Comparison of ENCODE assay signal across 8 mouse cellular contexts in genomic region chr8:83699566-83699965, GRCm38 (mm10). TPM values are rescaled to one million over a fixed set of nuclear protein-coding genes. Genes with fewer than 3 reads are reported as not detected.
DNase-seq lines count a peak whose midpoint lies in the region; ATAC-seq and TF ChIP-seq lines count a peak whose summit lies in the region.

No protein-coding gene starts in this region.

- 40% methylated on average over 9 of the region's 9 CpGs for WGBS in heart, embryonic 11.5 days (ENCODE audit: insufficient replicate concordance)
- 51% methylated on average over 9 of the region's 9 CpGs for WGBS in forebrain, postnatal 0 days

- in situ Hi-C loops in CH12.LX (cut with MboI; ENCODE audit: low pct_ligation_motif_present, low pct_unique_long_range_greater_than_20kb, low sequenced_read_pairs): no loop called here

- DNase-seq in heart, postnatal 36 days: no peak
- peak; percentile 68 for DNase-seq in CH12.LX (ENCODE audit: extremely low read depth)
- DNase-seq in forebrain, postnatal 0 days: no peak
- peak; percentile 27 for DNase-seq in lung, postnatal 25 days (ENCODE audit: low spot score)
- DNase-seq in urinary bladder, postnatal 14 days (ENCODE audit: low spot score): no peak
- no peak for DNase-seq in adrenal gland, adult 2 months
- DNase-seq in cerebellum, postnatal 10 days: no peak

- no peak for ATAC-seq in heart, embryonic 11.5 days (replicated peaks; ENCODE audit: insufficient number of reproducible peaks, low FRiP score, low TSS enrichment)
- no peak for ATAC-seq in forebrain, postnatal 0 days

- peaks cover 22% of the 10 kb centered on the region for H3K79me2 ChIP-seq in CH12.LX (replicated peaks; ENCODE audit: control insufficient read depth, extremely low read depth, insufficient read depth, poor library complexity, severe bottlenecking)

- no peak for TF ChIP-seq RAD21 in CH12.LX (IDR thresholded peaks at IDR 0.05; ENCODE audit: low read depth, low read length)

- dilution Hi-C loops in CH12.LX (cut with MboI; ENCODE audit: extremely low pct_ligation_motif_present, extremely low pct_unique_long_range_greater_than_20kb, low sequenced_read_pairs): no loop called here

- peak overlapping the region; percentile 95 for H3K9ac ChIP-seq in heart, embryonic 11.5 days (ENCODE audit: low read depth, low read length)
- H3K9ac ChIP-seq in CH12.LX (ENCODE audit: insufficient read depth, low read depth): peak overlapping the region; percentile 85
- H3K9ac ChIP-seq in forebrain, postnatal 0 days: peak overlapping the region; percentile 91

- peak overlapping the region; percentile 76 for H3K27ac ChIP-seq in heart, embryonic 11.5 days (ENCODE audit: low read depth, low read length)
- peak overlapping the region; percentile 69 for H3K27ac ChIP-seq in CH12.LX (ENCODE audit: insufficient read depth, low read depth)
- peak overlapping the region; percentile 82 for H3K27ac ChIP-seq in forebrain, postnatal 0 days (ENCODE audit: low read depth, low read length)

- 0 out of 2 replicates have a peak, but pooled peaks cover 4% of the 10 kb centered on the region for H3K9me3 ChIP-seq in heart, embryonic 11.5 days (replicated peaks; ENCODE audit: control insufficient read depth, low read length)
- peaks cover 6% of the 10 kb centered on the region for H3K9me3 ChIP-seq in CH12.LX (replicated peaks; ENCODE audit: low read length)
- no peaks in the 10 kb centered on the region for H3K9me3 ChIP-seq in forebrain, postnatal 0 days (ENCODE audit: low read length)

- peaks cover 23% of the 10 kb centered on the region for H3K4me1 ChIP-seq in heart, embryonic 11.5 days (ENCODE audit: control insufficient read depth, insufficient read depth, low read length)
- peaks cover 22 to 42% of the 10 kb centered on the region in 2 experiments for H3K4me1 ChIP-seq in CH12.LX (ENCODE audit: control insufficient read depth in 1 of 2, insufficient read depth in 2 of 2)
- H3K4me1 ChIP-seq in forebrain, postnatal 0 days (ENCODE audit: insufficient read depth): peaks cover 14% of the 10 kb centered on the region

- H3K4me3 ChIP-seq in heart, embryonic 11.5 days (ENCODE audit: low read depth, low read length): peak overlapping the region; percentile 80
- H3K4me3 ChIP-seq in CH12.LX (replicated peaks in 1 of 3; ENCODE audit: low read depth in 2 of 3, low read length in 2 of 3, poor library complexity in 1 of 3): peak overlapping the region; percentile 71 to 94 (median 72)
- H3K4me3 ChIP-seq in forebrain, postnatal 0 days (ENCODE audit: low read depth, low read length): peak overlapping the region; percentile 94

- H3K27me3 ChIP-seq in heart, embryonic 11.5 days (ENCODE audit: control insufficient read depth, insufficient read depth, low read length): no peaks in the 10 kb centered on the region
- no peaks in the 10 kb centered on the region for H3K27me3 ChIP-seq in CH12.LX (replicated peaks)
- no peaks in the 10 kb centered on the region for H3K27me3 ChIP-seq in forebrain, postnatal 0 days (ENCODE audit: insufficient read depth, low read length)

- intact Hi-C loops in heart, postnatal 36 days (cut with DNase I): no loop called here

- TF ChIP-seq POLR2A in CH12.LX (IDR thresholded peaks at IDR 0.05; ENCODE audit: low read depth, low read length): no peak

- TF ChIP-seq EP300 in CH12.LX (IDR thresholded peaks at IDR 0.05; ENCODE audit: low read length): no peak

- no peak for TF ChIP-seq CTCF in CH12.LX (conservative IDR thresholded peaks at IDR 0.05 in 1 of 2, IDR thresholded peaks at IDR 0.05 in 1 of 2; ENCODE audit: low read depth in 2 of 2, low read length in 2 of 2)
- no peak for TF ChIP-seq CTCF in forebrain, postnatal 0 days (IDR thresholded peaks at IDR 0.05; ENCODE audit: low read depth)

- no peaks in the 10 kb centered on the region for H3K36me3 ChIP-seq in heart, embryonic 11.5 days (ENCODE audit: control insufficient read depth, insufficient read depth, low read length)
- H3K36me3 ChIP-seq in CH12.LX (replicated peaks in 1 of 2; ENCODE audit: control insufficient read depth in 1 of 2, insufficient read depth in 1 of 2, low read length in 1 of 2): peaks cover 0 to 20% of the 10 kb centered on the region in 2 experiments
- no peaks in the 10 kb centered on the region for H3K36me3 ChIP-seq in forebrain, postnatal 0 days (ENCODE audit: insufficient read depth)

- peak overlapping the region; percentile 99 for H3K4me2 ChIP-seq in heart, embryonic 11.5 days
- H3K4me2 ChIP-seq in CH12.LX (ENCODE audit: insufficient read depth, low read depth, poor library complexity, severe bottlenecking): peak overlapping the region; percentile 46
- peak overlapping the region; percentile 90 for H3K4me2 ChIP-seq in forebrain, postnatal 0 days (ENCODE audit: low read depth)

TF ChIP-seq in CH12.LX, 34 proteins besides CTCF, POLR2A, EP300 and RAD21 (continues in another document):
- no peak for TF ChIP-seq MAZ (IDR thresholded peaks at IDR 0.05; ENCODE audit: low read depth, low read length)
- no peak for TF ChIP-seq USF2 (conservative IDR thresholded peaks at IDR 0.05; ENCODE audit: low read depth, low read length)
- no peak for TF ChIP-seq ZKSCAN1 (IDR thresholded peaks at IDR 0.05; ENCODE audit: borderline replicate concordance, low read depth, low read length)
- TF ChIP-seq POLR2AphosphoS2 (IDR thresholded peaks at IDR 0.05; ENCODE audit: low read depth, low read length): no peak
- 0 out of 2 replicates have a peak, but pooled peaks have one; percentile 21 for TF ChIP-seq ETS1 (conservative IDR thresholded peaks at IDR 0.05; ENCODE audit: low read depth, low read length)
- TF ChIP-seq HCFC1 (IDR thresholded peaks at IDR 0.05; ENCODE audit: low read depth, low read length): no peak; the same call in 1 of the 2 replicates
- no peak for TF ChIP-seq GABPA (IDR thresholded peaks at IDR 0.05; ENCODE audit: insufficient replicate concordance, low read depth, low read length)
- TF ChIP-seq KAT2A (IDR thresholded peaks at IDR 0.05; ENCODE audit: insufficient replicate concordance, low read length): no peak
- TF ChIP-seq MAFK (IDR thresholded peaks at IDR 0.05; ENCODE audit: insufficient replicate concordance, low read length): no peak
- no peak for TF ChIP-seq RCOR1 (conservative IDR thresholded peaks at IDR 0.05; ENCODE audit: low read depth, low read length)
- no peak for TF ChIP-seq MEF2A (IDR thresholded peaks at IDR 0.05; ENCODE audit: borderline replicate concordance, low read depth, low read length)
- TF ChIP-seq JUN (IDR thresholded peaks at IDR 0.05; ENCODE audit: insufficient read depth, low read depth, low read length): no peak

RNA-seq across cellular contexts. Expression of gene Pkn1, which starts 0.6 kb away (rescaled TPM):
- 17.0 and 21.2 TPM in 2 replicates for polyA plus RNA-seq in heart, embryonic 11.5 days (2014; fragmentation: Nextera tagmentation; extraction: Ambion mirVana)
- total RNA-seq in heart, postnatal 36 days (2021): 10 to 100 TPM; 53.7 to 62.4 TPM
- total RNA-seq in CH12.LX (2012; rRNA removed): 44.6 and 47.8 TPM in 2 replicates
- total RNA-seq in CH12.LX (2014; rRNA removed): 28.1 and 33.5 TPM in 2 replicates
- polyA plus RNA-seq in CH12.LX (2012; ENCODE audit: insufficient read length, low read depth): 58.8 and 60.3 TPM in 2 replicates
- 70.8 and 72.6 TPM in 2 replicates for total RNA-seq in forebrain, postnatal 0 days (2014; rRNA removed)
- 18.5 and 25.2 TPM in 2 replicates for polyA plus RNA-seq in forebrain, postnatal 0 days (2015; fragmentation: Nextera tagmentation; extraction: Ambion mirVana)
- total RNA-seq in adrenal gland, adult 2 months (2021): 100 to 1,000 TPM; 110 to 115 TPM
- polyA plus RNA-seq in adrenal gland, adult 2 months (2012; rRNA removed): 138 and 164 TPM in 2 replicates

RNA-seq across cellular contexts. Expression of gene Ddx39, which starts 15.4 kb away (rescaled TPM):
- 143 and 150 TPM in 2 replicates for polyA plus RNA-seq in heart, embryonic 11.5 days (2014; fragmentation: Nextera tagmentation; extraction: Ambion mirVana)
- total RNA-seq in heart, postnatal 36 days (2021): 10 to 100 TPM; 15.8 to 17.2 TPM
- total RNA-seq in CH12.LX (2012; rRNA removed) (194 and 278 TPM in 2 replicates), CH12.LX (2014; rRNA removed) (339 and 372 TPM in 2 replicates)
- polyA plus RNA-seq in CH12.LX (2012; ENCODE audit: insufficient read length, low read depth): 231 and 232 TPM in 2 replicates
- total RNA-seq in forebrain, postnatal 0 days (2014; rRNA removed): 54.1 and 58.4 TPM in 2 replicates
- 76.3 and 79.5 TPM in 2 replicates for polyA plus RNA-seq in forebrain, postnatal 0 days (2015; fragmentation: Nextera tagmentation; extraction: Ambion mirVana)
- total RNA-seq in adrenal gland, adult 2 months (2021): 10 to 100 TPM; 15.3 to 20.9 TPM
- polyA plus RNA-seq in adrenal gland, adult 2 months (2012; rRNA removed): 13.4 and 14.1 TPM in 2 replicates

RNA-seq across cellular contexts. Expression of gene Ptger1, which starts 33.1 kb away (rescaled TPM):
- polyA plus RNA-seq in heart, embryonic 11.5 days (2014; fragmentation: Nextera tagmentation; extraction: Ambion mirVana): 0.13 and 0.63 TPM in 2 replicates
- total RNA-seq in heart, postnatal 36 days (2021): under 1 TPM; 0.27 to 0.75 TPM
- total RNA-seq in CH12.LX (2012; rRNA removed) (3.3 and 4.0 TPM in 2 replicates), CH12.LX (2014; rRNA removed) (not detected in 2 replicates)
- 2.6 and 7.6 TPM in 2 replicates for polyA plus RNA-seq in CH12.LX (2012; ENCODE audit: insufficient read length, low read depth)
- total RNA-seq in forebrain, postnatal 0 days (2014; rRNA removed): 0.46 and 0.57 TPM in 2 replicates
- 0.20 and 0.27 TPM in 2 replicates for polyA plus RNA-seq in forebrain, postnatal 0 days (2015; fragmentation: Nextera tagmentation; extraction: Ambion mirVana)
- 1 to 10 TPM in 1 of 2 experiments, under 1 TPM in 1; 0.76 to 1.1 TPM for total RNA-seq in adrenal gland, adult 2 months (2021)
- 2.1 and 2.8 TPM in 2 replicates for polyA plus RNA-seq in adrenal gland, adult 2 months (2012; rRNA removed)

RNA-seq across cellular contexts. Expression of gene Adgre5, which starts 41.6 kb away (rescaled TPM):
- 17.6 and 18.8 TPM in 2 replicates for polyA plus RNA-seq in heart, embryonic 11.5 days (2014; fragmentation: Nextera tagmentation; extraction: Ambion mirVana)
- total RNA-seq in heart, postnatal 36 days (2021): 10 to 100 TPM; 39.5 to 52.7 TPM
- total RNA-seq in CH12.LX (2012; rRNA removed) (23.6 and 27.4 TPM in 2 replicates), CH12.LX (2014; rRNA removed) (0.54 and 0.66 TPM in 2 replicates)
- 3.7 and 5.9 TPM in 2 replicates for polyA plus RNA-seq in CH12.LX (2012; ENCODE audit: insufficient read length, low read depth)
- total RNA-seq in forebrain, postnatal 0 days (2014; rRNA removed): 9.2 and 9.9 TPM in 2 replicates
- 6.7 and 9.2 TPM in 2 replicates for polyA plus RNA-seq in forebrain, postnatal 0 days (2015; fragmentation: Nextera tagmentation; extraction: Ambion mirVana)
- total RNA-seq in adrenal gland, adult 2 months (2021): 10 to 100 TPM; 31.5 to 40.7 TPM
- polyA plus RNA-seq in adrenal gland, adult 2 months (2012; rRNA removed): 34.5 and 35.2 TPM in 2 replicates

RNA-seq across cellular contexts. Expression of gene Gipc1, which starts 47.1 kb away (rescaled TPM):
- polyA plus RNA-seq in heart, embryonic 11.5 days (2014; fragmentation: Nextera tagmentation; extraction: Ambion mirVana): 171 and 180 TPM in 2 replicates
- total RNA-seq in heart, postnatal 36 days (2021): 10 to 100 TPM; 25.2 to 28.3 TPM
- total RNA-seq in CH12.LX (2012; rRNA removed) (21.2 and 25.8 TPM in 2 replicates), CH12.LX (2014; rRNA removed) (21.0 and 24.4 TPM in 2 replicates)
- 22.6 and 24.2 TPM in 2 replicates for polyA plus RNA-seq in CH12.LX (2012; ENCODE audit: insufficient read length, low read depth)
- total RNA-seq in forebrain, postnatal 0 days (2014; rRNA removed): 77.8 and 85.3 TPM in 2 replicates
- polyA plus RNA-seq in forebrain, postnatal 0 days (2015; fragmentation: Nextera tagmentation; extraction: Ambion mirVana): 119 and 135 TPM in 2 replicates
- 10 to 100 TPM; 29.5 to 50.1 TPM for total RNA-seq in adrenal gland, adult 2 months (2021)
- 53.8 and 56.4 TPM in 2 replicates for polyA plus RNA-seq in adrenal gland, adult 2 months (2012; rRNA removed)

Comparison
In these comparisons a context has a peak if more than half of its experiments do, and no peak if none do; other contexts are left out.
1. H3K4me2 ChIP-seq: peak in every context shown above with its lines; median percentile 99 in heart, embryonic 11.5 days; 90 in forebrain, postnatal 0 days; 46 in CH12.LX.
2. DNase-seq: peak in CH12.LX (single experiment) and lung, postnatal 25 days (single experiment); none in heart, postnatal 36 days (0 of 2), forebrain, postnatal 0 days (single experiment), urinary bladder, postnatal 14 days (single experiment), adrenal gland, adult 2 months (single experiment) and cerebellum, postnatal 10 days (0 of 2).
3. Peak in every context shown above with its lines, with median percentiles within 50 percentile points of each other: H3K27ac ChIP-seq, H3K4me3 ChIP-seq and H3K9ac ChIP-seq.